Mouse (Mus musculus) brain, embryonic 14.5 days (tissue): Measurements from ENCODE around the gene Psmb3.

Source experiments
- CTCF ChIP-seq: fragments of 200-500 bp; IDR thresholded peaks from 2 replicates; pipeline ENCODE4 v1.5.1; 2012; ENCODE audit warnings: inconsistent platforms, mild to moderate bottlenecking, moderate library complexity, borderline replicate concordance; ENCODE audit not compliant: insufficient read depth, insufficient read length; ENCODE audit errors: extremely low read depth
- POLR2A ChIP-seq: fragments of 200-500 bp; IDR thresholded peaks from 2 replicates; pipeline ENCODE4 v1.6.1; 2012; ENCODE audit warnings: mild to moderate bottlenecking, inconsistent platforms, borderline replicate concordance; ENCODE audit not compliant: poor library complexity, insufficient read depth, insufficient read length, severe bottlenecking; ENCODE audit errors: extremely low read depth

DNA sequence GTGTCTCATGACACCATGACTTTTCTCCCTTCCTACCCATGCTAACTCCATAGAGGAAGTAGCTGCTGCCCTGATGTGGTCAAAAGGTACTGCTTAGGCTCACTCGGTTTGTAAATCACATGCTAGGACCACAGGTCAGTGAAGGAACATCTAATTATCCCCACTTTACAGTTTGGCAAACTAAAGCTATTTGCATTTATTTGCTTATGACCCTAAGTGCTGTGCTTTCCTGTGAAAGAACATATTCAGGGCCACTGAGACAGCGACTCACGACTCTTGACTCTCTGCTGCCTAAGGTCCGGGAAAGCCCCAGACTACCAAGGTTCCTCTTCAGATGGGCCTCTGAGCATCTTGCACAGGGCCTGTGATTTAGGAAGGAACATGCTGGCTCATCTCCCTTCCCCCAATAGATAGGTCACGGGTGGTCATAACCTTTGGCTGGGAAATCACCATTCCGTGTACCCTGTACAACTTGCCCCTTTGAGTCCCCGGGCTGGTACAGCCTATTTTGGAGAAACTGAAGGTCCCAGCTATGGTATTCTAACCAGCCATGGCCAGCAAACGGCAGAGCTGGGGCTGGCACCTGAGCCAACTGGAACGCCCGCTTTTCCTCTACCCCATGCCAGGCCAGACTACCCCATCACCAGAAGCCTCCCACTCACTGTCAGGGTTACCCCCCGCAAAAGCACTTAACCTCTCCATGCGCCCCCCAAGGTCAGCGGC, 43.8 kb upstream of the Psmb3 start:
- TF ChIP-seq CTCF: no peak
- TF ChIP-seq POLR2A: no peak
